Mouse (Mus musculus) lung, postnatal 0 days (tissue): ENCODE results near the gene Gm5426.

Source experiments
- CTCF ChIP-seq: IDR thresholded peaks from 2 replicates; pipeline ENCODE4 v1.5.1; 2016; ENCODE audit warnings: antibody characterized with exemption, mild to moderate bottlenecking
- EP300 ChIP-seq: IDR thresholded peaks from 2 replicates; pipeline ENCODE4 v1.6.1; 2016; ENCODE audit warnings: antibody characterized with exemption, mild to moderate bottlenecking, control low read depth

GRCm38 (mm10) chr10:96120821-96121220 is 15.6 kb upstream of the Gm5426 start:
- TF ChIP-seq EP300: no peak
- TF ChIP-seq CTCF: no peak
